Mouse (Mus musculus) lung, embryonic 15.5 days (tissue): Measurements from ENCODE around the gene Pik3cb. TPM values are rescaled to one million over a fixed set of nuclear protein-coding genes. Genes with fewer than 3 reads are reported as not detected.

ENCODE experiments used
- ATAC-seq: fragments of 200-750 bp; cut with Nextera tagmentation; 2 replicates; pipeline ENCODE4 v1.8.0; 2017; ENCODE audit warnings: moderate number of reproducible peaks, borderline replicate concordance; ENCODE audit not compliant: low FRiP score, low TSS enrichment; ENCODE audit errors: extremely low read depth
- H3K27ac ChIP-seq: fragments of 300-500 bp; sonication (generic); 2 replicates; pipeline ENCODE4 v1.5.1; 2015; ENCODE audit warnings: moderate library complexity, mild to moderate bottlenecking, inconsistent platforms
- H3K27me3 ChIP-seq: fragments of 300-500 bp; sonication (generic); 2 replicates; pipeline ENCODE4 v1.6.1; 2015; ENCODE audit warnings: inconsistent platforms
- H3K36me3 ChIP-seq: fragments of 300-500 bp; sonication (generic); 2 replicates; pipeline ENCODE4 v1.6.1; 2015; ENCODE audit warnings: inconsistent platforms
- H3K4me1 ChIP-seq: fragments of 300-500 bp; sonication (generic); 2 replicates; pipeline ENCODE4 v1.6.1; 2015; ENCODE audit warnings: inconsistent platforms
- H3K4me2 ChIP-seq: fragments of 300-500 bp; sonication (generic); 2 replicates; pipeline ENCODE4 v1.6.1; 2015; ENCODE audit warnings: inconsistent platforms, mild to moderate bottlenecking, moderate library complexity
- H3K4me3 ChIP-seq: fragments of 300-500 bp; sonication (generic); 2 replicates; pipeline ENCODE4 v1.5.1; 2015; ENCODE audit warnings: mild to moderate bottlenecking, inconsistent platforms
- H3K9ac ChIP-seq: fragments of 300-500 bp; sonication (generic); 2 replicates; pipeline ENCODE4 v1.6.1; 2015; ENCODE audit warnings: inconsistent platforms
- H3K9me3 ChIP-seq: fragments of 300-500 bp; sonication (generic); 2 replicates; pipeline ENCODE4 v1.6.1; 2016; ENCODE audit warnings: inconsistent platforms
- WGBS: fragments of 180-500 bp; shearing (Covaris S2); methylation state at CpG from one replicate; pipeline ENCODE4 v1.1.7; 2015; 5-methylcytosine and 5-hydroxymethylcytosine counted together
- polyA plus RNA-seq: library from polyadenylated mRNA; unstranded; fragments of >200 nt; fragmentation: Nextera tagmentation; extraction: Ambion mirVana; gene quantifications from 2 replicates; pipeline ENCODE4 v1.2.1, GENCODE M21; 2015

The Pik3cb gene
- polyA plus RNA-seq, 1 experiment from 2014 or later: 1.5 TPM

- Histone ChIP-seq H3K27me3 (no peaks in the 10 kb centered on the region), H3K4me1 (no peaks in the 10 kb centered on the region), H3K9ac (no peak overlapping the region), H3K9me3 (no peaks in the 10 kb centered on the region), H3K4me2 (no peak overlapping the region), H3K4me3 (no peak overlapping the region), H3K36me3 (no peaks in the 10 kb centered on the region), H3K27ac (no peak overlapping the region)
- WGBS: 83% methylated on average over 3 of the region's 3 CpGs
- ATAC-seq: no peak
Measured at GRCm38 (mm10) chr9:99109585-99109984, 30.8 kb downstream of the Pik3cb start.

- Histone ChIP-seq H3K9ac (no peak overlapping the region), H3K27me3 (no peaks in the 10 kb centered on the region), H3K9me3 (no peaks in the 10 kb centered on the region), H3K4me3 (no peak overlapping the region), H3K27ac (no peak overlapping the region), H3K4me2 (no peak overlapping the region), H3K4me1 (no peaks in the 10 kb centered on the region), H3K36me3 (no peaks in the 10 kb centered on the region)
- no peak for ATAC-seq
- 94% methylated on average over 2 of the region's 2 CpGs for WGBS
Measured at GRCm38 (mm10) chr9:99104449-99104848, 36.0 kb downstream of the Pik3cb start.

GRCm38 (mm10) chr9:99103865-99104264 is 36.6 kb downstream of the Pik3cb start:
- Histone ChIP-seq H3K27ac (no peak overlapping the region), H3K9me3 (no peaks in the 10 kb centered on the region), H3K36me3 (no peaks in the 10 kb centered on the region), H3K4me1 (no peaks in the 10 kb centered on the region), H3K4me2 (no peak overlapping the region), H3K4me3 (no peak overlapping the region), H3K9ac (no peak overlapping the region), H3K27me3 (no peaks in the 10 kb centered on the region)
- WGBS: 71% methylated on average over 3 of the region's 3 CpGs
- ATAC-seq: no peak

GRCm38 (mm10) chr9:99098482-99099129 is 41.8 kb downstream of the Pik3cb start:
- Histone ChIP-seq H3K9me3 (no peaks in the 10 kb centered on the region), H3K9ac (no peak overlapping the region), H3K4me3 (no peak overlapping the region), H3K36me3 (no peaks in the 10 kb centered on the region), H3K27ac (peak overlapping the region; percentile 33), H3K4me1 (0 out of 2 replicates have a peak, but pooled peaks cover 3% of the 10 kb centered on the region), H3K4me2 (no peak overlapping the region), H3K27me3 (no peaks in the 10 kb centered on the region)
- no peak for ATAC-seq
- 21% methylated on average over 11 of the region's 11 CpGs for WGBS

GRCm38 (mm10) chr9:99097668-99098067 is 42.8 kb downstream of the Pik3cb start:
- Histone ChIP-seq H3K4me2 (no peak overlapping the region), H3K36me3 (no peaks in the 10 kb centered on the region), H3K9me3 (no peaks in the 10 kb centered on the region), H3K9ac (no peak overlapping the region), H3K4me3 (no peak overlapping the region), H3K4me1 (0 out of 2 replicates have a peak, but pooled peaks cover 3% of the 10 kb centered on the region), H3K27ac (no peak overlapping the region), H3K27me3 (no peaks in the 10 kb centered on the region)
- WGBS: 24% methylated on average over 1 of the region's 1 CpGs
- no peak for ATAC-seq

GRCm38 (mm10) chr9:99095192-99095591 is 45.2 kb downstream of the Pik3cb start:
- H3K4me2 ChIP-seq: no peak overlapping the region
- no peak overlapping the region for H3K27ac ChIP-seq
- 0 out of 2 replicates have a peak, but pooled peaks cover 3% of the 10 kb centered on the region for H3K4me1 ChIP-seq
- H3K9me3 ChIP-seq: no peaks in the 10 kb centered on the region
- no peak overlapping the region for H3K4me3 ChIP-seq
- no peak for ATAC-seq
- no peak overlapping the region for H3K9ac ChIP-seq
- 75% methylated on average over 7 of the region's 7 CpGs for WGBS
- no peaks in the 10 kb centered on the region for H3K27me3 ChIP-seq
- no peaks in the 10 kb centered on the region for H3K36me3 ChIP-seq

GRCm38 (mm10) chr9:99090546-99090945 is 49.9 kb downstream of the Pik3cb start:
- no peak for ATAC-seq
- 81% methylated on average over 4 of the region's 4 CpGs for WGBS

GRCm38 (mm10) chr9:99089904-99090303 is 50.5 kb downstream of the Pik3cb start:
- H3K9me3 ChIP-seq: no peaks in the 10 kb centered on the region
- no peak overlapping the region for H3K9ac ChIP-seq
- no peaks in the 10 kb centered on the region for H3K36me3 ChIP-seq
- no peak overlapping the region for H3K4me3 ChIP-seq
- WGBS: 87% methylated on average over 4 of the region's 4 CpGs
- no peaks in the 10 kb centered on the region for H3K4me1 ChIP-seq
- no peak overlapping the region for H3K4me2 ChIP-seq
- ATAC-seq: no peak
- no peaks in the 10 kb centered on the region for H3K27me3 ChIP-seq
- no peak overlapping the region for H3K27ac ChIP-seq

More at GRCm38 (mm10) chr9:99090546-99090945, 49.9 kb downstream of the Pik3cb start:
- Histone ChIP-seq H3K27me3 (no peaks in the 10 kb centered on the region), H3K4me2 (no peak overlapping the region), H3K4me1 (no peaks in the 10 kb centered on the region), H3K4me3 (no peak overlapping the region), H3K9me3 (no peaks in the 10 kb centered on the region), H3K36me3 (no peaks in the 10 kb centered on the region), H3K27ac (no peak overlapping the region), H3K9ac (no peak overlapping the region)

- WGBS: 89% methylated on average over 5 of the region's 5 CpGs
- no peak overlapping the region for H3K4me3 ChIP-seq
- H3K27me3 ChIP-seq: no peaks in the 10 kb centered on the region
- ATAC-seq: no peak
- no peak overlapping the region for H3K27ac ChIP-seq
- no peaks in the 10 kb centered on the region for H3K36me3 ChIP-seq
- no peak overlapping the region for H3K9ac ChIP-seq
- H3K4me1 ChIP-seq: no peaks in the 10 kb centered on the region
- H3K4me2 ChIP-seq: no peak overlapping the region
- H3K9me3 ChIP-seq: no peaks in the 10 kb centered on the region
Measured at GRCm38 (mm10) chr9:99081718-99082117, 58.7 kb downstream of the Pik3cb start.

GRCm38 (mm10) chr9:99081308-99081707 is 59.1 kb downstream of the Pik3cb start:
- WGBS: 76% methylated on average over 3 of the region's 3 CpGs
- H3K27me3 ChIP-seq: no peaks in the 10 kb centered on the region
- no peak overlapping the region for H3K27ac ChIP-seq
- H3K9me3 ChIP-seq: no peaks in the 10 kb centered on the region
- no peaks in the 10 kb centered on the region for H3K36me3 ChIP-seq
- no peak overlapping the region for H3K9ac ChIP-seq
- no peak overlapping the region for H3K4me2 ChIP-seq
- no peak for ATAC-seq
- no peak overlapping the region for H3K4me3 ChIP-seq
- H3K4me1 ChIP-seq: no peaks in the 10 kb centered on the region

GRCm38 (mm10) chr9:99080657-99081056 is 59.8 kb downstream of the Pik3cb start:
- Histone ChIP-seq H3K9me3 (no peaks in the 10 kb centered on the region), H3K27me3 (no peaks in the 10 kb centered on the region), H3K27ac (no peak overlapping the region), H3K9ac (no peak overlapping the region), H3K36me3 (no peaks in the 10 kb centered on the region), H3K4me1 (no peaks in the 10 kb centered on the region), H3K4me3 (no peak overlapping the region), H3K4me2 (no peak overlapping the region)
- no peak for ATAC-seq
- 91% methylated on average over 2 of the region's 2 CpGs for WGBS

GRCm38 (mm10) chr9:99074462-99074861 is 66.0 kb downstream of the Pik3cb start:
- H3K4me1 ChIP-seq: no peaks in the 10 kb centered on the region
- H3K9me3 ChIP-seq: no peaks in the 10 kb centered on the region
- 57% methylated on average over 2 of the region's 2 CpGs for WGBS
- no peak overlapping the region for H3K4me3 ChIP-seq
- ATAC-seq: no peak
- no peak overlapping the region for H3K9ac ChIP-seq
- no peak overlapping the region for H3K27ac ChIP-seq
- no peak overlapping the region for H3K4me2 ChIP-seq
- no peaks in the 10 kb centered on the region for H3K36me3 ChIP-seq
- no peaks in the 10 kb centered on the region for H3K27me3 ChIP-seq

GRCm38 (mm10) chr9:99072538-99072937 is 67.9 kb downstream of the Pik3cb start:
- WGBS: 60% methylated on average over 4 of the region's 4 CpGs
- H3K36me3 ChIP-seq: no peaks in the 10 kb centered on the region

More at GRCm38 (mm10) chr9:99072538-99072937, 67.9 kb downstream of the Pik3cb start:
- Histone ChIP-seq H3K4me2 (no peak overlapping the region), H3K4me1 (no peaks in the 10 kb centered on the region), H3K27ac (no peak overlapping the region), H3K9me3 (no peaks in the 10 kb centered on the region), H3K9ac (no peak overlapping the region), H3K4me3 (no peak overlapping the region), H3K27me3 (no peaks in the 10 kb centered on the region)
- no peak for ATAC-seq
